16 mouse cellular contexts compared by ENCODE assay signal in genomic region chr12:12783699-12784605, GRCm38 (mm10).
DNase-seq lines count a peak whose midpoint lies in the region; ATAC-seq and TF ChIP-seq lines count a peak whose summit lies in the region.
"Had no signal": no experiment of that assay in that cellular context is flagged by ENCODE, and none has a peak within 500 bp of the region (broad histone marks: within the 10 kb centered on the region; RNA-seq: fewer than 3 reads in every experiment).

No protein-coding gene starts in this region.

- H3K4me2 ChIP-seq in hindbrain, embryonic 14.5 days (replicated peaks), result no peak overlapping the region
- H3K4me2 ChIP-seq in embryonic facial prominence, embryonic 14.5 days (ENCODE audit: low read depth, low read length), result no peak overlapping the region
- H3K4me2 ChIP-seq in midbrain, embryonic 11.5 days, result no peak overlapping the region
- H3K4me2 ChIP-seq: liver, embryonic 12.5 days; midbrain, embryonic 12.5 days had no signal

- ATAC-seq in hindbrain, embryonic 14.5 days (ENCODE audit: low FRiP score), result no peak
- ATAC-seq in embryonic facial prominence, embryonic 14.5 days (ENCODE audit: low read depth), result peak; percentile 60; the same call in 1 of the 2 replicates
- no peak for ATAC-seq in midbrain, embryonic 11.5 days (ENCODE audit: low FRiP score)
- ATAC-seq: inflammation-experienced regulatory T-cells, adult 6 months; liver, embryonic 12.5 days; Patski had no signal

- H3K9me3 ChIP-seq in hindbrain, embryonic 10.5 days, result peaks cover 8% of the 10 kb centered on the region; the same call in 1 of the 2 replicates
- H3K9me3 ChIP-seq in hindbrain, embryonic 14.5 days (ENCODE audit: control insufficient read depth, low read length), result peaks cover 5% of the 10 kb centered on the region; the same call in 1 of the 2 replicates
- H3K9me3 ChIP-seq in ES-E14 (ENCODE audit: control insufficient read depth, insufficient read depth, low read depth, low read length), result no peaks in the 10 kb centered on the region
- no peaks in the 10 kb centered on the region for H3K9me3 ChIP-seq in embryonic facial prominence, embryonic 14.5 days (ENCODE audit: control insufficient read depth, low read length)
- H3K9me3 ChIP-seq in midbrain, embryonic 11.5 days (ENCODE audit: control insufficient read depth, low read length), result no peaks in the 10 kb centered on the region
- H3K9me3 ChIP-seq: liver, embryonic 12.5 days had no signal

- 17% methylated on average over 11 of the region's 11 CpGs for WGBS in hindbrain, embryonic 10.5 days
- 19% methylated on average over 11 of the region's 11 CpGs for WGBS in hindbrain, embryonic 14.5 days
- WGBS in embryonic facial prominence, embryonic 14.5 days, result 25% methylated on average over 11 of the region's 11 CpGs
- WGBS in midbrain, embryonic 11.5 days, result 8% methylated on average over 11 of the region's 11 CpGs

- H3K4me3 ChIP-seq in hindbrain, embryonic 10.5 days, result no peak overlapping the region
- no peak overlapping the region for H3K4me3 ChIP-seq in hindbrain, embryonic 14.5 days (replicated peaks; ENCODE audit: low read length)
- H3K4me3 ChIP-seq in ES-E14 (ENCODE audit: insufficient read depth in 1 of 2, low read depth in 1 of 2, low read length in 2 of 2, poor library complexity in 1 of 2, severe bottlenecking in 1 of 2), result peak overlapping the region in 1 of 2 experiments; percentile 28; a peak in 3 of 4 replicates
- H3K4me3 ChIP-seq in embryonic facial prominence, embryonic 14.5 days (ENCODE audit: low read depth, low read length), result no peak overlapping the region
- no peak overlapping the region for H3K4me3 ChIP-seq in midbrain, embryonic 11.5 days (ENCODE audit: low read depth, low read length)
- H3K4me3 ChIP-seq: liver, embryonic 12.5 days; midbrain, embryonic 12.5 days had no signal

- peaks cover 60% of the 10 kb centered on the region for H3K27me3 ChIP-seq in hindbrain, embryonic 10.5 days (ENCODE audit: insufficient read depth, poor library complexity, severe bottlenecking)
- H3K27me3 ChIP-seq in hindbrain, embryonic 14.5 days (ENCODE audit: control insufficient read depth, insufficient read depth, low read length), result peaks cover 5% of the 10 kb centered on the region; the same call in 1 of the 2 replicates
- H3K27me3 ChIP-seq in embryonic facial prominence, embryonic 14.5 days (replicated peaks; ENCODE audit: control insufficient read depth, insufficient read depth, low read length), result peaks cover 20% of the 10 kb centered on the region; the same call in 1 of the 2 replicates
- peaks cover 10% of the 10 kb centered on the region for H3K27me3 ChIP-seq in midbrain, embryonic 11.5 days (ENCODE audit: control insufficient read depth, insufficient read depth, low read length)
- H3K27me3 ChIP-seq: Patski had no signal

- no peaks in the 10 kb centered on the region for H3K36me3 ChIP-seq in hindbrain, embryonic 10.5 days
- H3K36me3 ChIP-seq in hindbrain, embryonic 14.5 days (replicated peaks; ENCODE audit: control insufficient read depth, insufficient read depth), result no peaks in the 10 kb centered on the region
- peaks cover 2% of the 10 kb centered on the region; the same call in 1 of the 2 replicates for H3K36me3 ChIP-seq in ES-E14 (ENCODE audit: control insufficient read depth, insufficient read depth, low read length, poor library complexity, severe bottlenecking)
- no peaks in the 10 kb centered on the region for H3K36me3 ChIP-seq in embryonic facial prominence, embryonic 14.5 days (ENCODE audit: control insufficient read depth, insufficient read depth, low read length)
- no peaks in the 10 kb centered on the region for H3K36me3 ChIP-seq in midbrain, embryonic 11.5 days (ENCODE audit: control insufficient read depth, insufficient read depth, low read length)
- H3K36me3 ChIP-seq: liver, embryonic 12.5 days; midbrain, embryonic 12.5 days had no signal

- in situ Hi-C loops in ES-E14 (cut with MboI; ENCODE audit: low sequenced_read_pairs in 2 of 2, unreplicated experiment in 2 of 2), result loop anchor here (5.0 to 10.0 kb wide), 2 partner anchors 151 to 158 kb away; partner anchors contain the start of gene Mycn (in 1 of the 2)

- H3K27ac ChIP-seq in hindbrain, embryonic 10.5 days, result 0 out of 2 replicates have a peak overlapping the region, but pooled peaks have one; percentile 29
- no peak overlapping the region for H3K27ac ChIP-seq in hindbrain, embryonic 14.5 days
- peak overlapping the region; percentile 98 for H3K27ac ChIP-seq in ES-E14 (ENCODE audit: insufficient read depth, low read depth, low read length, poor library complexity, severe bottlenecking)
- H3K27ac ChIP-seq in embryonic facial prominence, embryonic 14.5 days (replicated peaks; ENCODE audit: low read depth, low read length), result no peak overlapping the region
- no peak overlapping the region for H3K27ac ChIP-seq in midbrain, embryonic 11.5 days (ENCODE audit: low read depth, low read length)
- H3K27ac ChIP-seq: liver, embryonic 12.5 days; midbrain, embryonic 12.5 days had no signal

- no peak for DNase-seq in hindbrain, embryonic 10.5 days (ENCODE audit: low spot score)
- DNase-seq in hindbrain, embryonic 14.5 days (ENCODE audit: low spot score), result no peak
- DNase-seq in ES-E14 (ENCODE audit: low read depth, low spot score), result peak; percentile 56
- peak; percentile 65 for DNase-seq in embryonic facial prominence, embryonic 14.5 days (ENCODE audit: low spot score)
- DNase-seq in midbrain, embryonic 11.5 days (ENCODE audit: low spot score, missing footprints), result peak; percentile 89
- DNase-seq in kidney, postnatal 36 days, result no peak
- DNase-seq in lung, postnatal 25 days (ENCODE audit: low spot score), result no peak
- no peak for DNase-seq in kidney, postnatal 4 days
- DNase-seq: adrenal gland, adult 2 months; heart, postnatal 14 days; kidney, postnatal 10 days; lung, postnatal 10 days had no signal

- H3K4me1 ChIP-seq in hindbrain, embryonic 10.5 days (replicated peaks), result peaks cover 39% of the 10 kb centered on the region
- H3K4me1 ChIP-seq in hindbrain, embryonic 14.5 days (replicated peaks; ENCODE audit: control insufficient read depth, insufficient read depth, low read length), result peaks cover 21% of the 10 kb centered on the region
- H3K4me1 ChIP-seq in ES-E14 (ENCODE audit: control insufficient read depth in 2 of 2, insufficient read depth in 2 of 2, low read length in 2 of 2, poor library complexity in 1 of 2), result peaks cover 9 to 14% of the 10 kb centered on the region in 2 experiments
- H3K4me1 ChIP-seq in embryonic facial prominence, embryonic 14.5 days (ENCODE audit: control insufficient read depth, insufficient read depth, low read length), result peaks cover 14% of the 10 kb centered on the region
- peaks cover 29% of the 10 kb centered on the region for H3K4me1 ChIP-seq in midbrain, embryonic 11.5 days (ENCODE audit: control insufficient read depth, insufficient read depth, low read length)

- H3K9ac ChIP-seq in hindbrain, embryonic 14.5 days, result no peak overlapping the region
- H3K9ac ChIP-seq in ES-E14 (ENCODE audit: insufficient read depth, low read depth, low read length, poor library complexity, severe bottlenecking), result no peak overlapping the region
- H3K9ac ChIP-seq in embryonic facial prominence, embryonic 14.5 days (ENCODE audit: low read depth, low read length), result no peak overlapping the region
- no peak overlapping the region for H3K9ac ChIP-seq in midbrain, embryonic 11.5 days (ENCODE audit: low read length)
- H3K9ac ChIP-seq: liver, embryonic 12.5 days; midbrain, embryonic 12.5 days had no signal

TF ChIP-seq in ES-E14, 5 proteins besides CTCF, POLR2A, EP300 and RAD21:
- TF ChIP-seq CHD2 (IDR thresholded peaks at IDR 0.05; ENCODE audit: low read depth, low read length), result 0 out of 2 replicates have a peak, but pooled peaks have one; percentile 33
- TF ChIP-seq MAFK (IDR thresholded peaks at IDR 0.05; ENCODE audit: insufficient read depth, low read depth, low read length), result no peak

Comparison
In these comparisons a context has a peak if more than half of its experiments do, and no peak if none do; other contexts are left out.
1. H3K27ac ChIP-seq: peak in hindbrain, embryonic 10.5 days (single experiment) and ES-E14 (single experiment); none in hindbrain, embryonic 14.5 days (single experiment), embryonic facial prominence, embryonic 14.5 days (single experiment) and midbrain, embryonic 11.5 days (single experiment).
2. DNase-seq: peak in ES-E14 (single experiment), embryonic facial prominence, embryonic 14.5 days (single experiment) and midbrain, embryonic 11.5 days (single experiment); none in hindbrain, embryonic 10.5 days (single experiment), hindbrain, embryonic 14.5 days (single experiment), kidney, postnatal 36 days (0 of 2), lung, postnatal 25 days (single experiment) and kidney, postnatal 4 days (0 of 2).